Mouse (Mus musculus) myocyte (in vitro differentiated cells): ENCODE measurements around the gene Olfm3. TPM values are rescaled to one million over a fixed set of nuclear protein-coding genes. Genes with fewer than 3 reads are reported as not detected.

ENCODE experiments used
- H3K27me3 ChIP-seq: one replicate; pipeline ENCODE4 v1.6.1; 2011; ENCODE audit not compliant: control insufficient read depth, insufficient read depth, insufficient read length
- H3K36me3 ChIP-seq: one replicate; pipeline ENCODE4 v1.6.1; 2011; ENCODE audit not compliant: control insufficient read depth, insufficient read depth
- H3K4me2 ChIP-seq: one replicate; pipeline ENCODE4 v1.6.1; 2011; ENCODE audit warnings: low read depth, control low read depth
- H3K4me3 ChIP-seq: one replicate; pipeline ENCODE4 v1.5.1; 2011; ENCODE audit warnings: mild to moderate bottlenecking, control low read depth, moderate library complexity
- H3K79me2 ChIP-seq: one replicate; pipeline ENCODE4 v1.6.1; 2011; ENCODE audit not compliant: control insufficient read depth, insufficient read depth
- H3ac ChIP-seq: one replicate; pipeline ENCODE4 v1.6.1; 2011; ENCODE audit not compliant: control insufficient read depth, insufficient read length
- CEBPB ChIP-seq: IDR thresholded peaks from 2 replicates; pipeline ENCODE4 v1.6.1; 2011; ENCODE audit warnings: mild to moderate bottlenecking, moderate library complexity; ENCODE audit not compliant: poor library complexity, insufficient read depth, severe bottlenecking
- E2F4 ChIP-seq: IDR thresholded peaks from one replicate; pipeline ENCODE4 v1.6.1; 2011; ENCODE audit warnings: mild to moderate bottlenecking, control low read depth, moderate library complexity; ENCODE audit not compliant: insufficient read depth
- MAX ChIP-seq: IDR thresholded peaks from one replicate; pipeline ENCODE4 v1.6.1; 2011; ENCODE audit warnings: low read depth, mild to moderate bottlenecking, control low read depth
- MYOD1 ChIP-seq, 3 experiments: IDR thresholded peaks; one replicate each; pipeline ENCODE4 v1.6.1; 2011; ENCODE audit warnings: control low read depth in 2 of 3, low read depth in 2 of 3, mild to moderate bottlenecking in 2 of 3, moderate library complexity in 1 of 3; ENCODE audit not compliant: insufficient read length in 2 of 3, control insufficient read depth in 1 of 3
- MYOG ChIP-seq, 3 experiments: IDR thresholded peaks; one replicate each; pipeline ENCODE4 v1.6.1; 2011; ENCODE audit warnings: control low read depth in 2 of 3, low read depth in 2 of 3, mild to moderate bottlenecking in 2 of 3; ENCODE audit not compliant: insufficient read length in 2 of 3, control insufficient read depth in 1 of 3, insufficient read depth in 1 of 3
- POLR2A ChIP-seq: IDR thresholded peaks from one replicate; pipeline ENCODE4 v1.6.1; 2011; ENCODE audit warnings: low read depth, mild to moderate bottlenecking, control low read depth, moderate library complexity; ENCODE audit not compliant: insufficient read length
- POLR2AphosphoS2 ChIP-seq: IDR thresholded peaks from one replicate; pipeline ENCODE4 v1.6.1; 2011; ENCODE audit warnings: low read depth, control low read depth; ENCODE audit not compliant: insufficient read length
- REST ChIP-seq: IDR thresholded peaks from one replicate; pipeline ENCODE4 v1.6.1; 2011; ENCODE audit warnings: mild to moderate bottlenecking, control low read depth, moderate library complexity; ENCODE audit not compliant: insufficient read depth, insufficient read length
- SRF ChIP-seq: IDR thresholded peaks from one replicate; pipeline ENCODE4 v1.6.1; 2011; ENCODE audit warnings: low read depth; ENCODE audit not compliant: control insufficient read depth, insufficient read length
- TCF12 ChIP-seq: IDR thresholded peaks from one replicate; pipeline ENCODE4 v1.6.1; 2011; ENCODE audit warnings: mild to moderate bottlenecking, control low read depth; ENCODE audit not compliant: poor library complexity, insufficient read depth, severe bottlenecking
- TCF3 ChIP-seq: IDR thresholded peaks from one replicate; pipeline ENCODE4 v1.6.1; 2011; ENCODE audit warnings: low read depth, control low read depth; ENCODE audit not compliant: insufficient read length
- USF1 ChIP-seq: IDR thresholded peaks from one replicate; pipeline ENCODE4 v1.6.1; 2011; ENCODE audit warnings: low read depth, mild to moderate bottlenecking, control low read depth, moderate library complexity
- polyA plus RNA-seq: library from polyadenylated mRNA; unstranded; fragments of >200 nt; fragmentation: generic; extraction: Trizol; gene quantifications from one replicate; pipeline ENCODE4 v1.2.1, GENCODE M21; 2012; ENCODE audit warnings: missing spikeins

Olfm3 gene
- polyA plus RNA-seq, 1 experiment: not detected

- no peaks in the 10 kb centered on the region for H3K36me3 ChIP-seq
- H3K4me2 ChIP-seq: no peak overlapping the region
- no peaks in the 10 kb centered on the region for H3K27me3 ChIP-seq
- no peak overlapping the region for H3ac ChIP-seq
- H3K4me3 ChIP-seq: no peak overlapping the region
- TF ChIP-seq CEBPB (no peak), POLR2A (no peak), REST (no peak), MYOD1 (IDR thresholded peaks at IDR 0.05; ENCODE audit: control insufficient read depth in 1 of 3, insufficient read length in 2 of 3, low read depth in 2 of 3) (no peak), SRF (no peak), MAX (no peak), TCF12 (no peak), USF1 (no peak), TCF3 (no peak), E2F4 (no peak), POLR2AphosphoS2 (no peak), MYOG (IDR thresholded peaks at IDR 0.05; ENCODE audit: control insufficient read depth in 1 of 3, insufficient read depth in 1 of 3, insufficient read length in 2 of 3, low read depth in 2 of 3) (no peak)
- H3K79me2 ChIP-seq: no peaks in the 10 kb centered on the region
Observed at GRCm38 (mm10) chr3:115064901-115065300, 161.0 kb downstream of the Olfm3 start.

GRCm38 (mm10) chr3:115080428-115081181 is 176.7 kb downstream of the Olfm3 start:
- no peaks in the 10 kb centered on the region for H3K79me2 ChIP-seq
- H3ac ChIP-seq: no peak overlapping the region
- peak overlapping the region; percentile 4 for H3K4me2 ChIP-seq
- no peak for TF ChIP-seq POLR2AphosphoS2
- no peak for TF ChIP-seq USF1
- TF ChIP-seq E2F4: no peak
- no peak for TF ChIP-seq CEBPB
- TF ChIP-seq TCF3: no peak
- TF ChIP-seq MYOD1 (IDR thresholded peaks at IDR 0.05; ENCODE audit: control insufficient read depth in 1 of 3, insufficient read length in 2 of 3, low read depth in 2 of 3): no peak
- TF ChIP-seq MAX: no peak
- TF ChIP-seq MYOG (IDR thresholded peaks at IDR 0.05; ENCODE audit: control insufficient read depth in 1 of 3, insufficient read depth in 1 of 3, insufficient read length in 2 of 3, low read depth in 2 of 3): no peak
- TF ChIP-seq SRF: no peak
- TF ChIP-seq TCF12: no peak
- H3K27me3 ChIP-seq: no peaks in the 10 kb centered on the region
- H3K36me3 ChIP-seq: no peaks in the 10 kb centered on the region
- H3K4me3 ChIP-seq: no peak overlapping the region

- TF ChIP-seq CEBPB: no peak
- TF ChIP-seq POLR2A: no peak
- TF ChIP-seq POLR2AphosphoS2: no peak
- TF ChIP-seq MYOG (IDR thresholded peaks at IDR 0.05; ENCODE audit: control insufficient read depth in 1 of 3, insufficient read depth in 1 of 3, insufficient read length in 2 of 3, low read depth in 2 of 3): no peak
- no peak for TF ChIP-seq MAX
- no peak for TF ChIP-seq SRF
- TF ChIP-seq USF1: no peak
- TF ChIP-seq E2F4: no peak
- TF ChIP-seq REST: no peak
- TF ChIP-seq TCF3: no peak
- TF ChIP-seq TCF12: no peak
- no peak for TF ChIP-seq MYOD1 (IDR thresholded peaks at IDR 0.05; ENCODE audit: control insufficient read depth in 1 of 3, insufficient read length in 2 of 3, low read depth in 2 of 3)
- no peaks in the 10 kb centered on the region for H3K36me3 ChIP-seq
- no peaks in the 10 kb centered on the region for H3K27me3 ChIP-seq
- no peak overlapping the region for H3K4me3 ChIP-seq
- H3K79me2 ChIP-seq: no peaks in the 10 kb centered on the region
- no peak overlapping the region for H3ac ChIP-seq
- no peak overlapping the region for H3K4me2 ChIP-seq
Observed at GRCm38 (mm10) chr3:115081371-115081770, 177.5 kb downstream of the Olfm3 start.

DNA sequence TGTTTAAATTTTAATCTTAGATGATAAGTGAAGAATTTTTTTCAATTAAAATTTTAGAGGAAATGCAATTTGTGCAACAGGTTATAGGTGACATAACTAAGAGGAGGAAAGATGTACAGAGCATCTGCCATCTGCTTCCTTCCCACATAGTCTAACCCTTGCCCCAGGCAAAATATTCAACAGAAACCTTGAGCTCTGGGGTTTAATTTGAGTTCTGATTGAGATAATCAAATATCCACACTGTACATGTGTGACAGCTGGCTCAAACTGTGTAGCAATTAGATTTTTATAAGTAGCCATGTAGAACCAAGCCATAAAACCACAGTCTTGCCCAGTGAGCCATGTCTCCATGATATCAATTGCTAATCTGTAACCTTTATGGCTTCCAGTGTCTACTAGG is 179.1 kb downstream of the Olfm3 start:
- no peaks in the 10 kb centered on the region for H3K27me3 ChIP-seq
- H3K36me3 ChIP-seq: no peaks in the 10 kb centered on the region
- no peak overlapping the region for H3K4me2 ChIP-seq
- no peaks in the 10 kb centered on the region for H3K79me2 ChIP-seq
- TF ChIP-seq MYOG (IDR thresholded peaks at IDR 0.05; ENCODE audit: control insufficient read depth in 1 of 3, insufficient read depth in 1 of 3, insufficient read length in 2 of 3, low read depth in 2 of 3): no peak
- TF ChIP-seq TCF3: no peak
- TF ChIP-seq POLR2AphosphoS2: no peak
- TF ChIP-seq SRF: no peak
- no peak for TF ChIP-seq TCF12
- no peak for TF ChIP-seq USF1
- no peak for TF ChIP-seq POLR2A
- TF ChIP-seq E2F4: no peak
- TF ChIP-seq REST: no peak
- no peak for TF ChIP-seq MAX
- no peak for TF ChIP-seq MYOD1 (IDR thresholded peaks at IDR 0.05; ENCODE audit: control insufficient read depth in 1 of 3, insufficient read length in 2 of 3, low read depth in 2 of 3)
- no peak for TF ChIP-seq CEBPB
- no peak overlapping the region for H3ac ChIP-seq
- no peak overlapping the region for H3K4me3 ChIP-seq
